Mouse (Mus musculus) myocyte (in vitro differentiated cells): ENCODE measurements around the gene Slc24a3. TPM values are rescaled to one million over a fixed set of nuclear protein-coding genes. Genes with fewer than 3 reads are reported as not detected.

Experiments used
- H3K27me3 ChIP-seq: one replicate; pipeline ENCODE4 v1.6.1; 2011; ENCODE audit not compliant: control insufficient read depth, insufficient read depth, insufficient read length
- H3K36me3 ChIP-seq: one replicate; pipeline ENCODE4 v1.6.1; 2011; ENCODE audit not compliant: control insufficient read depth, insufficient read depth
- H3K4me2 ChIP-seq: one replicate; pipeline ENCODE4 v1.6.1; 2011; ENCODE audit warnings: low read depth, control low read depth
- H3K4me3 ChIP-seq: one replicate; pipeline ENCODE4 v1.5.1; 2011; ENCODE audit warnings: mild to moderate bottlenecking, control low read depth, moderate library complexity
- H3K79me2 ChIP-seq: one replicate; pipeline ENCODE4 v1.6.1; 2011; ENCODE audit not compliant: control insufficient read depth, insufficient read depth
- H3ac ChIP-seq: one replicate; pipeline ENCODE4 v1.6.1; 2011; ENCODE audit not compliant: control insufficient read depth, insufficient read length
- CEBPB ChIP-seq: IDR thresholded peaks from 2 replicates; pipeline ENCODE4 v1.6.1; 2011; ENCODE audit warnings: mild to moderate bottlenecking, moderate library complexity; ENCODE audit not compliant: poor library complexity, insufficient read depth, severe bottlenecking
- E2F4 ChIP-seq: IDR thresholded peaks from one replicate; pipeline ENCODE4 v1.6.1; 2011; ENCODE audit warnings: mild to moderate bottlenecking, control low read depth, moderate library complexity; ENCODE audit not compliant: insufficient read depth
- MAX ChIP-seq: IDR thresholded peaks from one replicate; pipeline ENCODE4 v1.6.1; 2011; ENCODE audit warnings: low read depth, mild to moderate bottlenecking, control low read depth
- MYOD1 ChIP-seq, 3 experiments: IDR thresholded peaks; one replicate each; pipeline ENCODE4 v1.6.1; 2011; ENCODE audit warnings: control low read depth in 2 of 3, low read depth in 2 of 3, mild to moderate bottlenecking in 2 of 3, moderate library complexity in 1 of 3; ENCODE audit not compliant: insufficient read length in 2 of 3, control insufficient read depth in 1 of 3
- MYOG ChIP-seq, 3 experiments: IDR thresholded peaks; one replicate each; pipeline ENCODE4 v1.6.1; 2011; ENCODE audit warnings: control low read depth in 2 of 3, low read depth in 2 of 3, mild to moderate bottlenecking in 2 of 3; ENCODE audit not compliant: insufficient read length in 2 of 3, control insufficient read depth in 1 of 3, insufficient read depth in 1 of 3
- POLR2A ChIP-seq: IDR thresholded peaks from one replicate; pipeline ENCODE4 v1.6.1; 2011; ENCODE audit warnings: low read depth, mild to moderate bottlenecking, control low read depth, moderate library complexity; ENCODE audit not compliant: insufficient read length
- POLR2AphosphoS2 ChIP-seq: IDR thresholded peaks from one replicate; pipeline ENCODE4 v1.6.1; 2011; ENCODE audit warnings: low read depth, control low read depth; ENCODE audit not compliant: insufficient read length
- REST ChIP-seq: IDR thresholded peaks from one replicate; pipeline ENCODE4 v1.6.1; 2011; ENCODE audit warnings: mild to moderate bottlenecking, control low read depth, moderate library complexity; ENCODE audit not compliant: insufficient read depth, insufficient read length
- SRF ChIP-seq: IDR thresholded peaks from one replicate; pipeline ENCODE4 v1.6.1; 2011; ENCODE audit warnings: low read depth; ENCODE audit not compliant: control insufficient read depth, insufficient read length
- TCF12 ChIP-seq: IDR thresholded peaks from one replicate; pipeline ENCODE4 v1.6.1; 2011; ENCODE audit warnings: mild to moderate bottlenecking, control low read depth; ENCODE audit not compliant: poor library complexity, insufficient read depth, severe bottlenecking
- TCF3 ChIP-seq: IDR thresholded peaks from one replicate; pipeline ENCODE4 v1.6.1; 2011; ENCODE audit warnings: low read depth, control low read depth; ENCODE audit not compliant: insufficient read length
- USF1 ChIP-seq: IDR thresholded peaks from one replicate; pipeline ENCODE4 v1.6.1; 2011; ENCODE audit warnings: low read depth, mild to moderate bottlenecking, control low read depth, moderate library complexity
- polyA plus RNA-seq: library from polyadenylated mRNA; unstranded; fragments of >200 nt; fragmentation: generic; extraction: Trizol; gene quantifications from one replicate; pipeline ENCODE4 v1.2.1, GENCODE M21; 2012; ENCODE audit warnings: missing spikeins

Gene Slc24a3
- polyA plus RNA-seq, 1 experiment: 4.8 TPM

- no peaks in the 10 kb centered on the region for H3K36me3 ChIP-seq
- H3K4me3 ChIP-seq: no peak overlapping the region
- no peak overlapping the region for H3ac ChIP-seq
- no peaks in the 10 kb centered on the region for H3K27me3 ChIP-seq
- no peak for TF ChIP-seq REST
- no peak overlapping the region for H3K4me2 ChIP-seq
- H3K79me2 ChIP-seq: no peaks in the 10 kb centered on the region
These were observed 496.3 kb downstream of the Slc24a3 start for GRCm38 (mm10) chr2:145663899-145664298.

GRCm38 (mm10) chr2:145664311-145664710 is 496.8 kb downstream of the Slc24a3 start:
- no peak overlapping the region for H3ac ChIP-seq
- H3K79me2 ChIP-seq: no peaks in the 10 kb centered on the region
- no peak overlapping the region for H3K4me2 ChIP-seq
- H3K4me3 ChIP-seq: no peak overlapping the region
- H3K27me3 ChIP-seq: no peaks in the 10 kb centered on the region
- no peaks in the 10 kb centered on the region for H3K36me3 ChIP-seq
- TF ChIP-seq REST: no peak
- no peak for TF ChIP-seq POLR2AphosphoS2
- no peak for TF ChIP-seq E2F4
- no peak for TF ChIP-seq MAX
- no peak for TF ChIP-seq TCF3
- TF ChIP-seq SRF: no peak
- no peak for TF ChIP-seq TCF12
- TF ChIP-seq MYOG (IDR thresholded peaks at IDR 0.05; ENCODE audit: control insufficient read depth in 1 of 3, insufficient read depth in 1 of 3, insufficient read length in 2 of 3, low read depth in 2 of 3): no peak
- TF ChIP-seq CEBPB: no peak
- no peak for TF ChIP-seq POLR2A
- TF ChIP-seq USF1: no peak
- no peak for TF ChIP-seq MYOD1 (IDR thresholded peaks at IDR 0.05; ENCODE audit: control insufficient read depth in 1 of 3, insufficient read length in 2 of 3, low read depth in 2 of 3)

- Histone ChIP-seq H3ac (no peak overlapping the region), H3K4me3 (no peak overlapping the region), H3K4me2 (no peak overlapping the region), H3K36me3 (no peaks in the 10 kb centered on the region), H3K79me2 (no peaks in the 10 kb centered on the region), H3K27me3 (no peaks in the 10 kb centered on the region)
- TF ChIP-seq REST: no peak
- TF ChIP-seq SRF: no peak
- no peak for TF ChIP-seq POLR2A
- TF ChIP-seq TCF3: no peak
- TF ChIP-seq POLR2AphosphoS2: no peak
- no peak for TF ChIP-seq USF1
- TF ChIP-seq MYOG (IDR thresholded peaks at IDR 0.05; ENCODE audit: control insufficient read depth in 1 of 3, insufficient read depth in 1 of 3, insufficient read length in 2 of 3, low read depth in 2 of 3): no peak
- TF ChIP-seq CEBPB: no peak
- no peak for TF ChIP-seq E2F4
- TF ChIP-seq MAX: no peak
- no peak for TF ChIP-seq MYOD1 (IDR thresholded peaks at IDR 0.05; ENCODE audit: control insufficient read depth in 1 of 3, insufficient read length in 2 of 3, low read depth in 2 of 3)
- TF ChIP-seq TCF12: no peak
These were observed 500.6 kb downstream of the Slc24a3 start for GRCm38 (mm10) chr2:145668135-145668534.

DNA sequence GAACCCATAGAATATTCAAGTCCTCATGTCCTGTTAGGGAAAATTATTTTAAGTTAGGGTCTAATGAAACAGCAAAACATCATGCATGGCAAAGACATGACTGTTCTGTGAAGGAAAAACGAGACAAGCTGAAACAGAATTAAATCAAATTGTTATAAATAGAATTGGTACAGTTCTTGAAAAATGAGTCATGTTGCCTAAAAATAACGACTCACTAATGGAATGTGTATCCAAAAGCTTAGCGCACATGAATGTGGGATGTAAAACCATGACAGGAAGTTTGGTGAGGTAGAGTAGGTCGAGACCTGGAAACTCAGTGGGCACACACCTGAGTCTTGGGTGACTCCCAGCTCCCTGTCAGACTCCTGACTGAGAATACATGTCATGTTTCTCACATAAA is 502.6 kb downstream of the Slc24a3 start:
- Histone ChIP-seq H3K79me2 (no peaks in the 10 kb centered on the region), H3K27me3 (no peaks in the 10 kb centered on the region), H3K4me3 (no peak overlapping the region), H3ac (no peak overlapping the region), H3K4me2 (peak overlapping the region; percentile 30), H3K36me3 (no peaks in the 10 kb centered on the region)
- TF ChIP-seq SRF: no peak

DNA sequence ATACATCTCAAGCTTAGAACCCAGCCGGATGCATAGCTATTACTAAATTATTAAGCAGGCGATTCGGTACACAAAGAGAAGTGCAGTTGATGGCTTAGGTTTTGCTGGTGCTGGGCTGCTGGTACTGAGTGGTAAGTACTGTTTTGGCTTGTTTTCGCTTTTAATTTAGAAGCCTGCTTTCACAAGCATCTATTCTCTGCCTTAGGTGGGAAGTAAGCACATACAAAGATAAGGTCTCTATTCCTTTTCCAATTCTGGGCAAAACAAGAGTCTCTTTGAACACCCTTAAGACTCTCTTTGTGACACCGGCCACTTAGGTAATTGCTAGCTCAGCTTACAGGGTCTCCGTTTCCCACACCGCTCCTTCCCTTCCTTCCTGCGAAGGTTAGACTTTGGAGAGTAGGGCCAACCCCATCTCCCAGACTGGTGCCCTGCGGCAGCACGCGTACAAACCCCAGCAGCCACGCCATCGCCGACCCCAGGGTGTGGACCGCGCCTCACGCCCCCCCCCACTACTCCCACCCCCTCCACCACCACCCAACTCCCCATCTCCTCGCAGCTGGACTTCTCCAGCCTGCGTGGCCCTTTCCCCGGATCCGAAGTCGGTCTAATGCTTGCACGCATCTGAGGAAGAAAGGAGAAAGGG is 507.1 kb downstream of the Slc24a3 start:
- Histone ChIP-seq H3ac (peak overlapping the region; percentile 0), H3K36me3 (no peaks in the 10 kb centered on the region), H3K27me3 (no peaks in the 10 kb centered on the region), H3K4me2 (peak overlapping the region; percentile 87), H3K4me3 (peak overlapping the region; percentile 54), H3K79me2 (no peaks in the 10 kb centered on the region)
- no peak for TF ChIP-seq E2F4
- no peak for TF ChIP-seq MYOD1 (IDR thresholded peaks at IDR 0.05; ENCODE audit: control insufficient read depth in 1 of 3, insufficient read length in 2 of 3, low read depth in 2 of 3)
